Mouse (Mus musculus): ENCODE results near the gene Rab11fip4. TPM values are rescaled to one million over a fixed set of nuclear protein-coding genes. Genes with fewer than 3 reads are reported as not detected.

Gene Rab11fip4
- polyA plus RNA-seq, 1 experiment from 2014 or later = 2.4 TPM

GRCm38 (mm10) chr11:79704318-79705150, 113.5 kb downstream of the Rab11fip4 start:
- H3K36me3 ChIP-seq = no peaks in the 10 kb centered on the region; the same call in 1 of the 2 replicates
- peaks cover 19% of the 10 kb centered on the region for H3K4me1 ChIP-seq
- ATAC-seq (ENCODE audit: borderline replicate concordance, extremely low read depth, low FRiP score, low TSS enrichment) = peak; percentile 95
- H3K4me3 ChIP-seq = peak overlapping the region; percentile 76
- under 1% methylated on average over 61 of the region's 61 CpGs for WGBS
- H3K4me2 ChIP-seq = peak overlapping the region; percentile 75
- peak overlapping the region; percentile 84 for H3K9ac ChIP-seq
- H3K9me3 ChIP-seq = no peaks in the 10 kb centered on the region
- H3K27ac ChIP-seq = peak overlapping the region; percentile 97
- peaks cover 7% of the 10 kb centered on the region for H3K27me3 ChIP-seq

- H3K9me3 ChIP-seq = no peaks in the 10 kb centered on the region
- H3K4me3 ChIP-seq = no peak overlapping the region
- no peak overlapping the region for H3K9ac ChIP-seq
- ATAC-seq (ENCODE audit: borderline replicate concordance, extremely low read depth, low FRiP score, low TSS enrichment) = no peak
- H3K4me1 ChIP-seq = peaks cover 28% of the 10 kb centered on the region
- H3K27me3 ChIP-seq = peaks cover 19% of the 10 kb centered on the region
- no peaks in the 10 kb centered on the region for H3K36me3 ChIP-seq
- 62% methylated on average over 3 of the region's 3 CpGs for WGBS
- no peak overlapping the region for H3K27ac ChIP-seq
- no peak overlapping the region for H3K4me2 ChIP-seq
Observed at GRCm38 (mm10) chr11:79707084-79707483, 116.1 kb downstream of the Rab11fip4 start.

GRCm38 (mm10) chr11:79710868-79711765, 120.1 kb downstream of the Rab11fip4 start:
- H3K9ac ChIP-seq = peak overlapping the region; percentile 69
- peak overlapping the region; percentile 77 for H3K27ac ChIP-seq
- ATAC-seq (ENCODE audit: borderline replicate concordance, extremely low read depth, low FRiP score, low TSS enrichment) = peak; percentile 92
- peaks cover 28% of the 10 kb centered on the region for H3K4me1 ChIP-seq
- WGBS = under 1% methylated on average over 105 of the region's 106 CpGs
- H3K9me3 ChIP-seq = no peaks in the 10 kb centered on the region
- H3K36me3 ChIP-seq = no peaks in the 10 kb centered on the region
- peak overlapping the region; percentile 99 for H3K4me2 ChIP-seq
- peak overlapping the region; percentile 73 for H3K4me3 ChIP-seq
- H3K27me3 ChIP-seq = peaks cover 28% of the 10 kb centered on the region

GRCm38 (mm10) chr11:79711766-79712369, 120.9 kb downstream of the Rab11fip4 start:
- H3K36me3 ChIP-seq = no peaks in the 10 kb centered on the region
- no peak overlapping the region for H3K27ac ChIP-seq
- peak overlapping the region; percentile 69 for H3K9ac ChIP-seq
- peaks cover 35% of the 10 kb centered on the region for H3K27me3 ChIP-seq
- WGBS = 2% methylated on average over 44 of the region's 46 CpGs
- peak; percentile 10; the same call in 1 of the 2 replicates for ATAC-seq (ENCODE audit: borderline replicate concordance, extremely low read depth, low FRiP score, low TSS enrichment)
- H3K4me3 ChIP-seq = peak overlapping the region; percentile 73
- H3K4me2 ChIP-seq = peak overlapping the region; percentile 99
- H3K9me3 ChIP-seq = no peaks in the 10 kb centered on the region
- peaks cover 35% of the 10 kb centered on the region for H3K4me1 ChIP-seq

- Histone ChIP-seq H3K27me3 (peaks cover 35% of the 10 kb centered on the region), H3K27ac (no peak overlapping the region), H3K4me3 (peak overlapping the region; percentile 73), H3K4me2 (peak overlapping the region; percentile 99), H3K36me3 (no peaks in the 10 kb centered on the region), H3K9me3 (no peaks in the 10 kb centered on the region), H3K4me1 (peaks cover 35% of the 10 kb centered on the region), H3K9ac (no peak overlapping the region)
- 37% methylated on average over 6 of the region's 6 CpGs for WGBS
- ATAC-seq (ENCODE audit: borderline replicate concordance, extremely low read depth, low FRiP score, low TSS enrichment) = no peak
Observed at GRCm38 (mm10) chr11:79713184-79713583, 122.2 kb downstream of the Rab11fip4 start.

- Histone ChIP-seq H3K27ac (no peak overlapping the region), H3K9me3 (no peaks in the 10 kb centered on the region)
Observed at GRCm38 (mm10) chr11:79713678-79714077, 122.7 kb downstream of the Rab11fip4 start.

GRCm38 (mm10) chr11:79714082-79714742, 123.2 kb downstream of the Rab11fip4 start:
- Histone ChIP-seq H3K4me3 (no peak overlapping the region), H3K4me1 (peaks cover 35% of the 10 kb centered on the region), H3K27ac (no peak overlapping the region), H3K9ac (no peak overlapping the region), H3K4me2 (peak overlapping the region; percentile 20; the same call in 1 of the 2 replicates), H3K36me3 (no peaks in the 10 kb centered on the region), H3K27me3 (peaks cover 30% of the 10 kb centered on the region), H3K9me3 (no peaks in the 10 kb centered on the region)
- WGBS = 54% methylated on average over 13 of the region's 13 CpGs
- ATAC-seq (ENCODE audit: borderline replicate concordance, extremely low read depth, low FRiP score, low TSS enrichment) = no peak

More at GRCm38 (mm10) chr11:79713678-79714077, 122.7 kb downstream of the Rab11fip4 start:
- peaks cover 35% of the 10 kb centered on the region for H3K27me3 ChIP-seq
- ATAC-seq (ENCODE audit: borderline replicate concordance, extremely low read depth, low FRiP score, low TSS enrichment) = no peak
- H3K4me3 ChIP-seq = no peak overlapping the region
- H3K36me3 ChIP-seq = no peaks in the 10 kb centered on the region
- H3K9ac ChIP-seq = no peak overlapping the region
- 41% methylated on average over 4 of the region's 4 CpGs for WGBS
- H3K4me2 ChIP-seq = peak overlapping the region; percentile 20; the same call in 1 of the 2 replicates
- H3K4me1 ChIP-seq = peaks cover 35% of the 10 kb centered on the region

- Histone ChIP-seq H3K4me2 (no peak overlapping the region), H3K27me3 (peaks cover 26% of the 10 kb centered on the region), H3K27ac (no peak overlapping the region), H3K4me3 (no peak overlapping the region), H3K9me3 (no peaks in the 10 kb centered on the region), H3K36me3 (no peaks in the 10 kb centered on the region), H3K9ac (no peak overlapping the region), H3K4me1 (peaks cover 35% of the 10 kb centered on the region)
- WGBS = 78% methylated on average over 6 of the region's 6 CpGs
- ATAC-seq (ENCODE audit: borderline replicate concordance, extremely low read depth, low FRiP score, low TSS enrichment) = no peak
Observed at GRCm38 (mm10) chr11:79714743-79715110, 123.7 kb downstream of the Rab11fip4 start.

GRCm38 (mm10) chr11:79715316-79715715, 124.3 kb downstream of the Rab11fip4 start:
- Histone ChIP-seq H3K27ac (no peak overlapping the region), H3K9me3 (no peaks in the 10 kb centered on the region), H3K27me3 (peaks cover 20% of the 10 kb centered on the region), H3K36me3 (no peaks in the 10 kb centered on the region), H3K4me1 (peaks cover 35% of the 10 kb centered on the region), H3K9ac (no peak overlapping the region), H3K4me3 (no peak overlapping the region), H3K4me2 (no peak overlapping the region)
- WGBS = 78% methylated on average over 8 of the region's 8 CpGs
- ATAC-seq (ENCODE audit: borderline replicate concordance, extremely low read depth, low FRiP score, low TSS enrichment) = no peak

- no peak overlapping the region for H3K4me2 ChIP-seq
- no peaks in the 10 kb centered on the region for H3K36me3 ChIP-seq
- H3K9ac ChIP-seq = no peak overlapping the region
- WGBS = 84% methylated on average over 6 of the region's 6 CpGs
- H3K4me3 ChIP-seq = no peak overlapping the region
- H3K27ac ChIP-seq = no peak overlapping the region
- no peaks in the 10 kb centered on the region for H3K9me3 ChIP-seq
- ATAC-seq (ENCODE audit: borderline replicate concordance, extremely low read depth, low FRiP score, low TSS enrichment) = no peak
- peaks cover 16% of the 10 kb centered on the region for H3K27me3 ChIP-seq
- peaks cover 35% of the 10 kb centered on the region for H3K4me1 ChIP-seq
Observed at GRCm38 (mm10) chr11:79715733-79716452, 124.9 kb downstream of the Rab11fip4 start.

- ATAC-seq (ENCODE audit: borderline replicate concordance, extremely low read depth, low FRiP score, low TSS enrichment) = no peak
- H3K27me3 ChIP-seq = peaks cover 16% of the 10 kb centered on the region
- peaks cover 33% of the 10 kb centered on the region for H3K4me1 ChIP-seq
- H3K4me2 ChIP-seq = no peak overlapping the region
- H3K4me3 ChIP-seq = no peak overlapping the region
- WGBS = 66% methylated on average over 2 of the region's 2 CpGs
- no peaks in the 10 kb centered on the region for H3K9me3 ChIP-seq
- no peaks in the 10 kb centered on the region for H3K36me3 ChIP-seq
- H3K9ac ChIP-seq = no peak overlapping the region
- no peak overlapping the region for H3K27ac ChIP-seq
Observed at GRCm38 (mm10) chr11:79716453-79716749, 125.4 kb downstream of the Rab11fip4 start.
